Mouse (Mus musculus): Measurements from ENCODE around the gene Psmd8. TPM values are rescaled to one million over a fixed set of nuclear protein-coding genes. Genes with fewer than 3 reads are reported as not detected.
A peak's percentile ranks its signal among the peaks of the same experiment; 100 is the strongest.
"Not testable (repeated sequence)": the region's sequence is repeated elsewhere in the genome, so short reads cannot be mapped to it uniquely, and the experiment has no call there.

The Psmd8 gene
- polyA plus RNA-seq, 1 experiment from 2014 or later, result 273 TPM

- Histone ChIP-seq H3K9ac (ENCODE audit: low read length) (no peak overlapping the region), H3K4me3 (ENCODE audit: low read length) (no peak overlapping the region), H3K27ac (ENCODE audit: low read length) (no peak overlapping the region), H3K36me3 (ENCODE audit: control insufficient read depth, insufficient read depth, low read length) (no peaks in the 10 kb centered on the region), H3K27me3 (ENCODE audit: control insufficient read depth, insufficient read depth, low read depth, low read length) (no peaks in the 10 kb centered on the region), H3K9me3 (ENCODE audit: control insufficient read depth, low read length) (no peaks in the 10 kb centered on the region), H3K4me1 (replicated peaks; ENCODE audit: control insufficient read depth, insufficient read depth, low read length) (no peaks in the 10 kb centered on the region), H3K4me2 (ENCODE audit: low read depth, low read length) (no peak overlapping the region)
- WGBS, result 70% methylated on average over 7 of the region's 7 CpGs
- no peak for ATAC-seq (ENCODE audit: low read depth)
These were observed 33.7 kb downstream of the Psmd8 start for GRCm38 (mm10) chr7:29146625-29147367.

GRCm38 (mm10) chr7:29144006-29144405 is 36.5 kb downstream of the Psmd8 start:
- H3K4me1 ChIP-seq (replicated peaks; ENCODE audit: control insufficient read depth, insufficient read depth, low read length), result no peaks in the 10 kb centered on the region
- ATAC-seq (ENCODE audit: low read depth), result no peak
- 90% methylated on average over 4 of the region's 4 CpGs for WGBS

GRCm38 (mm10) chr7:29141416-29141815 is 39.1 kb downstream of the Psmd8 start:
- H3K4me3 ChIP-seq (ENCODE audit: low read length), result no peak overlapping the region
- no peak overlapping the region for H3K4me2 ChIP-seq (ENCODE audit: low read depth, low read length)
- no peak overlapping the region for H3K27ac ChIP-seq (ENCODE audit: low read length)
- no peak for ATAC-seq (ENCODE audit: low read depth)
- no peak overlapping the region for H3K9ac ChIP-seq (ENCODE audit: low read length)
- H3K4me1 ChIP-seq (replicated peaks; ENCODE audit: control insufficient read depth, insufficient read depth, low read length), result no peaks in the 10 kb centered on the region
- no peaks in the 10 kb centered on the region for H3K9me3 ChIP-seq (ENCODE audit: control insufficient read depth, low read length)
- no peaks in the 10 kb centered on the region for H3K36me3 ChIP-seq (ENCODE audit: control insufficient read depth, insufficient read depth, low read length)
- no peaks in the 10 kb centered on the region for H3K27me3 ChIP-seq (ENCODE audit: control insufficient read depth, insufficient read depth, low read depth, low read length)
- 58% methylated on average over 8 of the region's 8 CpGs for WGBS

More at GRCm38 (mm10) chr7:29144006-29144405, 36.5 kb downstream of the Psmd8 start:
- H3K9me3 ChIP-seq (ENCODE audit: control insufficient read depth, low read length), result no peaks in the 10 kb centered on the region
- H3K27me3 ChIP-seq (ENCODE audit: control insufficient read depth, insufficient read depth, low read depth, low read length), result no peaks in the 10 kb centered on the region
- no peak overlapping the region for H3K4me3 ChIP-seq (ENCODE audit: low read length)
- H3K9ac ChIP-seq (ENCODE audit: low read length), result no peak overlapping the region
- no peak overlapping the region for H3K27ac ChIP-seq (ENCODE audit: low read length)
- H3K36me3 ChIP-seq (ENCODE audit: control insufficient read depth, insufficient read depth, low read length), result no peaks in the 10 kb centered on the region
- H3K4me2 ChIP-seq (ENCODE audit: low read depth, low read length), result no peak overlapping the region

- ATAC-seq (ENCODE audit: low read depth); H3K4me2 ChIP-seq (ENCODE audit: low read depth, low read length); H3K9ac ChIP-seq (ENCODE audit: low read length); H3K27ac ChIP-seq (ENCODE audit: low read length); H3K4me1 ChIP-seq (replicated peaks; ENCODE audit: control insufficient read depth, insufficient read depth, low read length); H3K4me3 ChIP-seq (ENCODE audit: low read length); H3K36me3 ChIP-seq (ENCODE audit: control insufficient read depth, insufficient read depth, low read length); H3K27me3 ChIP-seq (ENCODE audit: control insufficient read depth, insufficient read depth, low read depth, low read length); H3K9me3 ChIP-seq (ENCODE audit: control insufficient read depth, low read length): not testable (repeated sequence)
- WGBS, result 87% methylated on average over 3 of the region's 4 CpGs
These were observed 41.3 kb downstream of the Psmd8 start for GRCm38 (mm10) chr7:29139237-29139636.

- Histone ChIP-seq H3K36me3 (ENCODE audit: control insufficient read depth, insufficient read depth, low read length) (no peaks in the 10 kb centered on the region), H3K9me3 (ENCODE audit: control insufficient read depth, low read length) (no peaks in the 10 kb centered on the region), H3K27ac (ENCODE audit: low read length) (no peak overlapping the region), H3K4me1 (replicated peaks; ENCODE audit: control insufficient read depth, insufficient read depth, low read length) (peaks cover 6% of the 10 kb centered on the region; the same call in 1 of the 2 replicates), H3K9ac (ENCODE audit: low read length) (no peak overlapping the region), H3K4me3 (ENCODE audit: low read length) (no peak overlapping the region), H3K4me2 (ENCODE audit: low read depth, low read length) (no peak overlapping the region), H3K27me3 (ENCODE audit: control insufficient read depth, insufficient read depth, low read depth, low read length) (no peaks in the 10 kb centered on the region)
- no peak for ATAC-seq (ENCODE audit: low read depth)
- WGBS, result 39% methylated on average over 16 of the region's 16 CpGs
These were observed 43.1 kb downstream of the Psmd8 start for GRCm38 (mm10) chr7:29137429-29137828.

GRCm38 (mm10) chr7:29134693-29135386 is 45.7 kb downstream of the Psmd8 start, which contains the start of gene Rasgrp4:
Rasgrp4 (plus strand) TSS chr7:29134851.
- H3K9ac ChIP-seq (ENCODE audit: low read length), result peak within 1 kb of the TSS; percentile 55; the same call in 1 of the 2 replicates
- whole genome bisulfite sequencing, result 0% methylated on average over 16 of the region's 20 CpGs
- peak; percentile 82 for ATAC-seq (ENCODE audit: low read depth)

GRCm38 (mm10) chr7:29134230-29134629 is 46.3 kb downstream of the Psmd8 start:
- H3K9ac ChIP-seq (ENCODE audit: low read length), result no peak overlapping the region
- no peak overlapping the region for H3K27ac ChIP-seq (ENCODE audit: low read length)
- no peaks in the 10 kb centered on the region for H3K36me3 ChIP-seq (ENCODE audit: control insufficient read depth, insufficient read depth, low read length)
- H3K27me3 ChIP-seq (ENCODE audit: control insufficient read depth, insufficient read depth, low read depth, low read length), result no peaks in the 10 kb centered on the region
- H3K4me1 ChIP-seq (replicated peaks; ENCODE audit: control insufficient read depth, insufficient read depth, low read length), result peaks cover 6% of the 10 kb centered on the region; the same call in 1 of the 2 replicates
- WGBS, result 11% methylated on average over 4 of the region's 4 CpGs
- H3K4me3 ChIP-seq (ENCODE audit: low read length), result peak overlapping the region; percentile 28
- no peak for ATAC-seq (ENCODE audit: low read depth)
- H3K4me2 ChIP-seq (ENCODE audit: low read depth, low read length), result peak overlapping the region; percentile 45
- no peaks in the 10 kb centered on the region for H3K9me3 ChIP-seq (ENCODE audit: control insufficient read depth, low read length)

More at GRCm38 (mm10) chr7:29134693-29135386, 45.7 kb downstream of the Psmd8 start, which contains the start of gene Rasgrp4:
- Histone ChIP-seq H3K9me3 (ENCODE audit: control insufficient read depth, low read length) (no peaks in the 10 kb centered on the region), H3K36me3 (ENCODE audit: control insufficient read depth, insufficient read depth, low read length) (no peaks in the 10 kb centered on the region), H3K4me1 (replicated peaks; ENCODE audit: control insufficient read depth, insufficient read depth, low read length) (peaks cover 6% of the 10 kb centered on the region; the same call in 1 of the 2 replicates), H3K4me3 (ENCODE audit: low read length) (peak within 1 kb of the TSS; percentile 28), H3K27ac (ENCODE audit: low read length) (no peak within 1 kb of the TSS), H3K4me2 (ENCODE audit: low read depth, low read length) (peak within 1 kb of the TSS; percentile 45), H3K27me3 (ENCODE audit: control insufficient read depth, insufficient read depth, low read depth, low read length) (no peaks in the 10 kb centered on the region)

- 75% methylated on average over 2 of the region's 2 CpGs for WGBS
- H3K9me3 ChIP-seq (ENCODE audit: control insufficient read depth, low read length), result no peaks in the 10 kb centered on the region
- H3K4me1 ChIP-seq (replicated peaks; ENCODE audit: control insufficient read depth, insufficient read depth, low read length), result peaks cover 5% of the 10 kb centered on the region
- H3K27me3 ChIP-seq (ENCODE audit: control insufficient read depth, insufficient read depth, low read depth, low read length), result no peaks in the 10 kb centered on the region
- no peak overlapping the region for H3K4me2 ChIP-seq (ENCODE audit: low read depth, low read length)
- no peak for ATAC-seq (ENCODE audit: low read depth)
- H3K9ac ChIP-seq (ENCODE audit: low read length), result no peak overlapping the region
- no peak overlapping the region for H3K4me3 ChIP-seq (ENCODE audit: low read length)
- H3K27ac ChIP-seq (ENCODE audit: low read length), result no peak overlapping the region
- H3K36me3 ChIP-seq (ENCODE audit: control insufficient read depth, insufficient read depth, low read length), result no peaks in the 10 kb centered on the region
These were observed 51.8 kb downstream of the Psmd8 start for GRCm38 (mm10) chr7:29128725-29129124.

GRCm38 (mm10) chr7:29126173-29126915 is 54.2 kb downstream of the Psmd8 start:
- H3K9ac ChIP-seq (ENCODE audit: low read length), result no peak overlapping the region
- no peak overlapping the region for H3K27ac ChIP-seq (ENCODE audit: low read length)
- no peak overlapping the region for H3K4me3 ChIP-seq (ENCODE audit: low read length)
- ATAC-seq (ENCODE audit: low read depth), result 0 out of 2 replicates have a peak, but pooled peaks have one; percentile 21
- H3K9me3 ChIP-seq (ENCODE audit: control insufficient read depth, low read length), result no peaks in the 10 kb centered on the region
- H3K27me3 ChIP-seq (ENCODE audit: control insufficient read depth, insufficient read depth, low read depth, low read length), result no peaks in the 10 kb centered on the region
- H3K4me1 ChIP-seq (replicated peaks; ENCODE audit: control insufficient read depth, insufficient read depth, low read length), result peaks cover 5% of the 10 kb centered on the region
- no peaks in the 10 kb centered on the region for H3K36me3 ChIP-seq (ENCODE audit: control insufficient read depth, insufficient read depth, low read length)
- 15% methylated on average over 7 of the region's 7 CpGs for WGBS
- H3K4me2 ChIP-seq (ENCODE audit: low read depth, low read length), result no peak overlapping the region
